Mouse (Mus musculus): Measurements from ENCODE around the gene Ovca2. TPM values are rescaled to one million over a fixed set of nuclear protein-coding genes. Genes with fewer than 3 reads are reported as not detected.
A peak's percentile ranks its signal among the peaks of the same experiment; 100 is the strongest.

Gene Ovca2
- polyA plus RNA-seq, 1 experiment from 2014 or later = 19.4 TPM

DNA sequence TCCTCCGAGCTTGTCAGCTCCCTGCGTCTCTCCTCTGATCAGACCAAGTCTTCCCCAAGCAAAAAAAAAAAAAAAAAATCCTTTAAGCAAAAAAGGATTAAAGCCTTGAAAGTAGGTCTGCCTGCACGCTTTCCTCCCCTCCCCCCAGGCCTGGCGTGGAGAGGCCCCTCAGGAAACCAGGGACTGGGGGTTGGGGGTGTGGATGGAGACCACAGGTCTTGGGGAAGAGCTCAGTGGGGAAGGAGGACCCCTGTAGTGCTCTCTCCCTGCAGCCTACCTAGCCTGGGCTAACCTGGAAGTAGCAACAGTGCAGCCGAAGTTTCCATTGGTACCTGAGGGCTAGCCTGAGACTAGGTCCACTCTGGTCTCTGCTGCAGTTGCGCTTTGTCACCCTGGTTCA lies 32.1 kb upstream of the Ovca2 start:
- H3K4me1 ChIP-seq (replicated peaks) = peaks cover 84% of the 10 kb centered on the region
- H3K4me2 ChIP-seq = no peak overlapping the region
- H3K27me3 ChIP-seq (replicated peaks) = no peaks in the 10 kb centered on the region
- no peaks in the 10 kb centered on the region for H3K36me3 ChIP-seq
- H3K27ac ChIP-seq (ENCODE audit: poor library complexity, severe bottlenecking) = 0 out of 2 replicates have a peak overlapping the region, but pooled peaks have one; percentile 100
- no peak overlapping the region for H3K4me3 ChIP-seq
- ATAC-seq (ENCODE audit: insufficient number of reproducible peaks, low FRiP score) = no peak
- H3K9ac ChIP-seq = no peak overlapping the region
- 74% methylated on average over 6 of the region's 6 CpGs for WGBS
- H3K9me3 ChIP-seq (replicated peaks) = no peaks in the 10 kb centered on the region

DNA sequence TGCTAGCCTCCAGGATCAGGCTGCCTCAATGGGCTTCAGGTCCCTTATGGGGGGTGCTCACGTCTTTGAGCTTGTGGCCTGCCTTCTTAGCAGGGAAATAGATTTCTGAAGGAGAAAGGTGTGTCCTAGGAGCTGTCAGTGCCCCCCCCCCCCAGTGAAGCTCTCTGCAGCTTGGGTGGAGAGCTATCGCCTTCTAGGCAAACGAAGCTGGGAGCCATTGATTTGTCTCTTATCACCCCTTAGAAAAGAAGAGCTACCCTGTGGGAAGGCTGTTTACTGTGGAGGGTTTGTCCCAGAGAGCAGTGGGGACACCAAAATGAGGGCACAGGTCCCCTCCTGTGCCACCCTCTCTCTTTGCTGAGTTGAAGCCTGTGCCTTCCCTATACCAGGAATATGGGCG lies 31.5 kb upstream of the Ovca2 start:
- no peaks in the 10 kb centered on the region for H3K9me3 ChIP-seq (replicated peaks)
- peaks cover 84% of the 10 kb centered on the region for H3K4me1 ChIP-seq (replicated peaks)
- no peaks in the 10 kb centered on the region for H3K36me3 ChIP-seq
- 0 out of 2 replicates have a peak overlapping the region, but pooled peaks have one; percentile 10 for H3K4me2 ChIP-seq
- H3K9ac ChIP-seq = 0 out of 2 replicates have a peak overlapping the region, but pooled peaks have one; percentile 26
- H3K27ac ChIP-seq (ENCODE audit: poor library complexity, severe bottlenecking) = no peak overlapping the region
- no peaks in the 10 kb centered on the region for H3K27me3 ChIP-seq (replicated peaks)
- no peak for ATAC-seq (ENCODE audit: insufficient number of reproducible peaks, low FRiP score)
- no peak overlapping the region for H3K4me3 ChIP-seq
- WGBS = 62% methylated on average over 4 of the region's 4 CpGs

DNA sequence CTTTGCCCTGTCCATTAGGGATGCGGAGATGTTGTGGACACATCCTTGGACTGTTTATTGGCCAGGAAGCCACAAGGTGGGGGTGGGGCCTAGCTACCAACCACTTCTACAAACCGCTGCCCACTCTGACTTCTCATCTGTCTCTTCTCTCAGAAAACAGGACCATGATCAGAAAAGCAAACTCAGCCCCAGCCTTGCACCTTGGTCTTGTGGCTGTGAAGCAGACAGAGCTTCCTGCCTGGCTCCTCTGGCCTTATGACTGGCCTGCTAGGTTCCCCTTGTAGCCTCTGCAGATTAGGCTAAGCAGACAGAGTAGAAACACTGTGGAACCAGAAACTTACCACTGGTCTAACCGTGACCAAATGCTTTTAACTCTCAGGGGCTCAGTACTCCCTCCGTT lies 30.7 kb upstream of the Ovca2 start:
- 69% methylated on average over 4 of the region's 4 CpGs for WGBS
- Histone ChIP-seq H3K27ac (ENCODE audit: poor library complexity, severe bottlenecking) (0 out of 2 replicates have a peak overlapping the region, but pooled peaks have one; percentile 7), H3K9me3 (replicated peaks) (no peaks in the 10 kb centered on the region), H3K4me2 (no peak overlapping the region), H3K4me3 (no peak overlapping the region), H3K4me1 (replicated peaks) (peaks cover 86% of the 10 kb centered on the region), H3K9ac (no peak overlapping the region), H3K36me3 (no peaks in the 10 kb centered on the region), H3K27me3 (replicated peaks) (no peaks in the 10 kb centered on the region)
- ATAC-seq (ENCODE audit: insufficient number of reproducible peaks, low FRiP score) = no peak

DNA sequence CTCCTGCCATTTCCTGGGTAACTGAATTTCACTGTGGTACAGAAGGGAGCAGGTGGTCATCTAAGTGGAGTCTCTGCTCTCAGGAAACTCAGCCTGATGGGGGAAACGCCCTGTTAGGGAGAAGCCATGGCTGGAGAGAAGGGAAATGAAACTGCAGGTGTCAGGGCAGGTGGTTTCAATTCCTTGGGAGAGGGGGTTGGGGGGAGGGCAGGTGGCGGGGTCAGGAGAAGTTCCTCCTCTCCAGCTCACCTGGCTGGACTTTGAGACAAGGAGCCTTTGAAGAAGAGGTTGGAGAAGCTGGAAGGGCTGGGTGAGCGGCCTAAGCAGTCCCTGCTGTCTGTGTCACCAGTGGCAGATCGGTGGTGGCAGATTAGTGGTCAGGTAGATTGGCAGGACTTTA lies 27.7 kb upstream of the Ovca2 start:
- H3K27me3 ChIP-seq (replicated peaks) = no peaks in the 10 kb centered on the region
- H3K36me3 ChIP-seq = no peaks in the 10 kb centered on the region
- ATAC-seq (ENCODE audit: insufficient number of reproducible peaks, low FRiP score) = no peak
- H3K9me3 ChIP-seq (replicated peaks) = no peaks in the 10 kb centered on the region
- H3K4me1 ChIP-seq (replicated peaks) = peaks cover 86% of the 10 kb centered on the region
- 87% methylated on average over 4 of the region's 4 CpGs for WGBS
- H3K4me3 ChIP-seq = no peak overlapping the region
- H3K27ac ChIP-seq (ENCODE audit: poor library complexity, severe bottlenecking) = no peak overlapping the region
- no peak overlapping the region for H3K4me2 ChIP-seq
- H3K9ac ChIP-seq = no peak overlapping the region

DNA sequence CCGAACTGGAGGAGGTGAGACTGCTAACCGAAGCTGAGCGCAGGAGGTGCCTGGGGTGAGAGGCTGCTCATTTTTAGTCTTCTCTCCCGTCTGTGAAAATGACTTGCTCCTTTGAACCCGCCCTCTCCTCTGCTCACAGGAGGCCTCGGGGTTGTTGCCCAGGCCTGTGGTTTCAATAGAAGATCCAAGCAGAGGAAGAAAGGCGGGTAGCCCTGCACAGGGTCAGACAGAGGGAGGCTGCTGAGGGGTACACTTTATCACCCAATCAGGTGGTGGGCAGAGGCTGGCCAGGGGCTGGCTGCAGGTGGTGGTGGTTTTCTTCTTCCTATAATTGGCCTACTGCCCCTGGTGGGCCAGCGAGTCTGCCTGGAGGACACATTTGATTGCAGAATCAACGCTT lies 25.8 kb upstream of the Ovca2 start:
- 58% methylated on average over 9 of the region's 9 CpGs for WGBS
- no peaks in the 10 kb centered on the region; the same call in 1 of the 2 replicates for H3K9me3 ChIP-seq (replicated peaks)
- H3K4me1 ChIP-seq (replicated peaks) = peaks cover 89% of the 10 kb centered on the region
- no peak for ATAC-seq (ENCODE audit: insufficient number of reproducible peaks, low FRiP score)
- H3K4me3 ChIP-seq = no peak overlapping the region
- no peak overlapping the region for H3K4me2 ChIP-seq
- H3K27me3 ChIP-seq (replicated peaks) = no peaks in the 10 kb centered on the region
- peak overlapping the region; percentile 34 for H3K27ac ChIP-seq (ENCODE audit: poor library complexity, severe bottlenecking)
- no peak overlapping the region for H3K9ac ChIP-seq
- H3K36me3 ChIP-seq = no peaks in the 10 kb centered on the region

DNA sequence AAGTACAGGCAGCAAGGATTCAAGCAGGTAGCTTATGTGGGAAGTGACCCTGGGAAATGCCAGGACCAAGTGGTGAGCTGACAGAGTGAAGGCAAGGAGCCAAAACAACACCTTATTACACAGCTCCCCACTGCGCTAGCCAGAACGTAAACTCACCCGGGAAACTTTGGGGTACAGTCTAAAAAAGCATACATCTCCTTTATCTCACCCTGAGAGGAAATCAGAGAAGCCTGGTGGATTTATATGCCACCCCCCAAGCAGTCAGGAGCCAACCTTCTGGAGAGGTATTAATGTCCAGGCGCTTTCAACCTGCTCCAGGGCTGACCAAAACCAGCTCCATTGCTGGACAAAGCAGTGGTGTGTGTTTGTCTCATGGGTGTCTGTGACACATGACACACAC lies 25.3 kb upstream of the Ovca2 start:
- Histone ChIP-seq H3K4me1 (replicated peaks) (peaks cover 84% of the 10 kb centered on the region), H3K36me3 (no peaks in the 10 kb centered on the region), H3K9me3 (replicated peaks) (no peaks in the 10 kb centered on the region; the same call in 1 of the 2 replicates), H3K27me3 (replicated peaks) (no peaks in the 10 kb centered on the region), H3K9ac (no peak overlapping the region), H3K4me3 (no peak overlapping the region), H3K4me2 (no peak overlapping the region), H3K27ac (ENCODE audit: poor library complexity, severe bottlenecking) (no peak overlapping the region; the same call in 1 of the 2 replicates)
- WGBS = 70% methylated on average over 4 of the region's 4 CpGs
- ATAC-seq (ENCODE audit: insufficient number of reproducible peaks, low FRiP score) = no peak

DNA sequence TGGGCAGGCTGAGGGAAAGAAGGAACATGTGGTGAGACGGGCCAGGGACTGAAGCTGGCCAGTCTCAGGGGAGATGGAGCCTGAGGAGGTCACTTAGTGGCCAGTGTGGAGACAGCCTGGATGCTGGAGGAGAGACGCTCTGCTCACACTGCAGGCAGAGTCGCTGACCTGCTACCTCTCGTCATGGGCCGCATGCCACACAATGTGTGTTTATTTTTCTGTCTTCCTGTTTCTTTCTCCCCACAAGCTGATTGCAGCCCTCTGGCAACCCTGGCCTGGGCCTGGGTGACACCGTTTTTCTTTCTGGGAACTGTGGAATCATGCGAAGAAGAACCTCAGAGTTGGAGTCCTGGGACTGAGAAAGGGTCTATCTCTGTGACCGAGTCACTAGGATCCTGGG lies 23.1 kb upstream of the Ovca2 start:
- no peak for ATAC-seq (ENCODE audit: insufficient number of reproducible peaks, low FRiP score)
- Histone ChIP-seq H3K9me3 (replicated peaks) (no peaks in the 10 kb centered on the region; the same call in 1 of the 2 replicates), H3K4me2 (no peak overlapping the region), H3K27me3 (replicated peaks) (peaks cover 6% of the 10 kb centered on the region), H3K36me3 (no peaks in the 10 kb centered on the region), H3K4me1 (replicated peaks) (peaks cover 76% of the 10 kb centered on the region), H3K9ac (no peak overlapping the region), H3K4me3 (no peak overlapping the region), H3K27ac (ENCODE audit: poor library complexity, severe bottlenecking) (no peak overlapping the region)
- WGBS = 45% methylated on average over 8 of the region's 8 CpGs

DNA sequence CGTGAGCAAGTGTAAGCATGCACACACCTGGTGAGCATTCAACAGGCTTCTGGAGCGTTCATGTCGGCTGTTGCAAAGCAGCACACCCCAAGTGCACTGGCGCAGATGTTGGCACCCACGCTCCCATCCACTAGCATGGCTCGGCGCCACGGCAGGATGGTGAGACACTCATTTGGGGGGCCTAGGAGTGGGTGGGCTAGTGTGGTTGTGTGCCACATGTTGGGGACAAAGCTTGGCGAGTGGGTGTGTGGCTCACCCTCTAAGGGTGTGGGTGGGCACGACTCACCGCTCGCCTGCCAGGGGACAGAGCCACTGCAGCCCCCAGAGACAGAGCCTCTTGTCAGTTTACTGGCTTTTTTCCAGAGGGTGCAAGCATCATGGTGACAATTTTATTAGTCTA lies 22.3 kb upstream of the Ovca2 start:
- Histone ChIP-seq H3K9me3 (replicated peaks) (no peaks in the 10 kb centered on the region; the same call in 1 of the 2 replicates), H3K36me3 (no peaks in the 10 kb centered on the region), H3K27ac (ENCODE audit: poor library complexity, severe bottlenecking) (no peak overlapping the region), H3K4me2 (no peak overlapping the region), H3K4me1 (replicated peaks) (peaks cover 78% of the 10 kb centered on the region), H3K9ac (no peak overlapping the region), H3K27me3 (replicated peaks) (peaks cover 14% of the 10 kb centered on the region), H3K4me3 (no peak overlapping the region)
- no peak for ATAC-seq (ENCODE audit: insufficient number of reproducible peaks, low FRiP score)
- WGBS = 88% methylated on average over 12 of the region's 12 CpGs

DNA sequence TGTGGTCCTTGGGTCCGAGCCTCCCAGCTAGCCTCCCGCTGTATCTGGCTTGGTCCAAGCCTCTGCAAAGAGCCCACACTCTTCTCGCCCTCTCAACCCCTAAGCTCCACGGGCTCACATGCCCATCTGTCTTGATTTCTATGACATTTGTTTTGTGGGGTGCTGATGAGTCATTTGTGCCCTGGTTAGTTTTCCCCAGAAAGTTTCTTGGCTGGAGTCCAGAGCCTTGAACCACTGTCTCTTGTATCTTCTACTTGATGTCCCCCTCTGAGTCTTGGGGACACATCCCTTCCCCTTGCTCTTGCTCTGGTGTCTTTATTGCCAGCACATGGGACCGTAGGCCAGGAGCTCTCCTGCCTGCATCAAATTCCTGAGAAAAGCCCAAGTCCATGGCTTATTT lies 21.3 kb upstream of the Ovca2 start:
- no peak overlapping the region for H3K4me2 ChIP-seq
- 75% methylated on average over 5 of the region's 5 CpGs for WGBS
- ATAC-seq (ENCODE audit: insufficient number of reproducible peaks, low FRiP score) = no peak
- H3K27me3 ChIP-seq (replicated peaks) = peaks cover 24% of the 10 kb centered on the region
- H3K27ac ChIP-seq (ENCODE audit: poor library complexity, severe bottlenecking) = no peak overlapping the region
- H3K9ac ChIP-seq = no peak overlapping the region
- H3K4me1 ChIP-seq (replicated peaks) = peaks cover 77% of the 10 kb centered on the region
- no peaks in the 10 kb centered on the region; the same call in 1 of the 2 replicates for H3K9me3 ChIP-seq (replicated peaks)
- no peak overlapping the region for H3K4me3 ChIP-seq
- no peaks in the 10 kb centered on the region for H3K36me3 ChIP-seq

DNA sequence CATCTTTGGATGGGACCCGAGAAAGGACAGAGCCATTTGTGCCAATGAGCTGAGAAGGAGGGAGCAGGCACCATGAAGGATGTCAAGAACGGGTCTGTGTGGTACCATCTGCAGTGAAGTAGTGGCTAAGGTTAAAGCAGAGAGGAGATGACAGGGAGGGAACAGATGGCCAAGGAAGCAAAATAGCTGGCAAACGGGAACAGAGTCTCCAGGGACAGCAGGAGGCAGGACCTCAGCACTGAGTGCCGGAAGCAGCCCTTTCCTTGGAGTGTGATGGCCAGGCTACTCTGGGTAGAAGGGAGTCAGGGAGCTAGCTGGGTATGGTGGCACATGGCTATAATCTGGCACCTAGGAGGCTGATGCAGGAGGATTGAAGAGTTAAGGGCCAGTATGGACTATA lies 20.2 kb upstream of the Ovca2 start:
- no peaks in the 10 kb centered on the region for H3K36me3 ChIP-seq

DNA sequence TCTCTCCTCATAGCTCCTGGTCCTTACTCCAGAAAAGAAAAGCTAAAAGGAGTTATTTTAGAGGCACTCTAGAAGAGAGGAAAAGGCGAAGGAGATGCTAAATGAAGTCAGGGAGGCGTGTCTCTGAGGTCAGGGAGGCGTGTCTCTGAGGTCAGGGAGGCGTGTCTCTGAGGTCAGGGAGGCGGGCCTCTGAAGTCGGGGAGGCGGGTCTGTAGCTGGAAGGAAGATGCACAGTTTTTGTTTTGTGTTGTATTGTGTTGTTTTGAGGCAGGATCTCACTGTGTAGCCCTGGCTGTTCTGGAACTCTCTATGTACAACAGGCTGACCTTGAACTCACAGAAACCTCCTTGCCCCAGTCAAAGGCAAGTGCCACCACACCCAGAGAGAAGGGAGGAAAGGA lies 19.3 kb upstream of the Ovca2 start:
- no peak for ATAC-seq (ENCODE audit: insufficient number of reproducible peaks, low FRiP score)

More for the DNA sequence above, 20.2 kb upstream of the Ovca2 start:
- no peaks in the 10 kb centered on the region; the same call in 1 of the 2 replicates for H3K9me3 ChIP-seq (replicated peaks)
- H3K4me3 ChIP-seq = no peak overlapping the region
- no peak overlapping the region for H3K4me2 ChIP-seq
- H3K27me3 ChIP-seq (replicated peaks) = peaks cover 36% of the 10 kb centered on the region
- ATAC-seq (ENCODE audit: insufficient number of reproducible peaks, low FRiP score) = no peak
- H3K27ac ChIP-seq (ENCODE audit: poor library complexity, severe bottlenecking) = no peak overlapping the region
- peaks cover 73% of the 10 kb centered on the region for H3K4me1 ChIP-seq (replicated peaks)
- 62% methylated on average over 4 of the region's 4 CpGs for WGBS
- H3K9ac ChIP-seq = no peak overlapping the region

DNA sequence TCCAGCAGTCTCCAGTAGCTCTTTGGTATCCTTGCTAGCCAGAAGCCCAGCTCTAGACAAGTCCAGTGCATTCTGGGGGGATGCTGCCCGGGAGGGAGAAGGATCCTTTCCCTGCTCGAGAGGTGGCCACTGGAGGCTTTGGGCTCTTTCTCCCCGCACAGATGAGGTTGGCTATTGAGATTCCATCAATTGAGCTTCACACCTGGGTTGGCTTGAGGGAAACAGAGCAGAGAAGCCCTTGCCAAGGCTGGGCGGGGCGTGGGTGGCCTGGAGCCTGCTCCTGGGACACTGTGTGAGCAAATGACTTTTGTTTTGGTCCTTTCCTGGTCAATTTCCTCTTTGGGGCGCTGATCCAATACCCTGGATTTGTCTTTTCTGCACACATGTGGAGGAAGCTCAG lies 17.5 kb upstream of the Ovca2 start:
- ATAC-seq (ENCODE audit: insufficient number of reproducible peaks, low FRiP score) = no peak
- H3K27me3 ChIP-seq (replicated peaks) = peaks cover 42% of the 10 kb centered on the region
- 60% methylated on average over 6 of the region's 6 CpGs for WGBS
- H3K27ac ChIP-seq (ENCODE audit: poor library complexity, severe bottlenecking) = no peak overlapping the region
- H3K4me1 ChIP-seq (replicated peaks) = peaks cover 68% of the 10 kb centered on the region
- no peak overlapping the region for H3K4me3 ChIP-seq
- no peaks in the 10 kb centered on the region; the same call in 1 of the 2 replicates for H3K9me3 ChIP-seq (replicated peaks)
- no peaks in the 10 kb centered on the region for H3K36me3 ChIP-seq
- no peak overlapping the region for H3K9ac ChIP-seq
- H3K4me2 ChIP-seq = 0 out of 2 replicates have a peak overlapping the region, but pooled peaks have one; percentile 87

More for the DNA sequence above, 19.3 kb upstream of the Ovca2 start:
- peaks cover 42% of the 10 kb centered on the region for H3K27me3 ChIP-seq (replicated peaks)
- no peak overlapping the region for H3K9ac ChIP-seq
- no peaks in the 10 kb centered on the region; the same call in 1 of the 2 replicates for H3K9me3 ChIP-seq (replicated peaks)
- no peaks in the 10 kb centered on the region for H3K36me3 ChIP-seq
- no peak overlapping the region for H3K4me2 ChIP-seq
- peaks cover 71% of the 10 kb centered on the region for H3K4me1 ChIP-seq (replicated peaks)
- no peak overlapping the region for H3K4me3 ChIP-seq
- no peak overlapping the region for H3K27ac ChIP-seq (ENCODE audit: poor library complexity, severe bottlenecking)
- WGBS = 35% methylated on average over 7 of the region's 7 CpGs

Data from heart, embryonic 12.5 days (tissue).